Mouse (Mus musculus) lung, postnatal 25 days (tissue): ENCODE data around the gene Abca9.

Experiments
- DNase-seq: peaks from one replicate; pipeline ENCODE4 v3.0.0; 2022; ENCODE audit warnings: low spot score

Gene Abca9

GRCm38 (mm10) chr11:110167459-110168251 is at the start of gene Abca9:
Abca9 (minus strand) TSS chr11:110168196.
- DNase-seq: no peak

- DNase-seq: no peak
Observed at GRCm38 (mm10) chr11:110217118-110217517, 49.1 kb upstream of the Abca9 start.

GRCm38 (mm10) chr11:110203930-110204329 is 35.9 kb upstream of the Abca9 start:
- DNase-seq: no peak

GRCm38 (mm10) chr11:110198882-110199281 is 30.9 kb upstream of the Abca9 start:
- DNase-seq: no peak

- no peak for DNase-seq
Observed at GRCm38 (mm10) chr11:110196561-110197306, 28.7 kb upstream of the Abca9 start.

DNA sequence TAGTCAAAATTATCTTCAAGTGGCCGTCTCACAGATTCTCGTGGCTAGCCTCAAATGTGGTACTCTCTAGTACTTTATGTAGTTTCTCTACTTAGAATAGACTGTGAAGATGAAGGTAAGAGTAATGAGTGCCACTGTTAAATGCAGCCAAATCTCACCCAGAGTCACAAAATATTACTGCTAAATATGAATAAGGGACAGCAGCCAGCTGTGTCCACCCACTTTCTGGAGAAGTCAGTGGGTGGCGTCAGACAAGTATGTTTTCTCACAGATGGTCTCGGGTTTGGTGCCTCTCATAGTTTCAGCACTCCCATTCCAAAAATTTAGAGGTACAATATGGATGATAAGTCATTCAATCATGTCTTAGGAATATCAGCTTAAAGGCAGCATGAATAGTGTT is 27.3 kb upstream of the Abca9 start:
- DNase-seq: no peak

GRCm38 (mm10) chr11:110171212-110171611 is 3.2 kb upstream of the Abca9 start:
- DNase-seq: no peak

DNA sequence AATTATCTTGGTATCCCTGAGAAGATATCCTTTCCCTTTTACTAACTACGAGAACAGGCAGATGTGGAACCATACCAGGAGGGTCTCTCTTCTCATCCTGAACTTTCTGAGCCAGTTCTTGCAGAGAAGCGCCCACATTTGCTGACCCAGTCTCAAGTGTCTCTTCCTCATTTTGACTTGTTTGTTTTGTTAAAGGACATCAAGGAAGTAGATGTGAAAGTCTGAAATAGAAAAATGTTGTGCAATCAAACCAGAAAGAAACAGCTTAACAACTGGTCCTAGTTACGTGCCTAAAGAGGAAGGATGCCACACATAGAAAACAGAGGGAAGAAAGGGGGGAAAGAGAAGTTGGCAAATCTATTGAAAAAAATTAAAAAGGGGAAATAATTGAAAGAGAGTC is 2.2 kb downstream of the Abca9 start:
- DNase-seq: peak; percentile 20

GRCm38 (mm10) chr11:110165409-110165808 is 2.6 kb downstream of the Abca9 start:
- DNase-seq: no peak

DNA sequence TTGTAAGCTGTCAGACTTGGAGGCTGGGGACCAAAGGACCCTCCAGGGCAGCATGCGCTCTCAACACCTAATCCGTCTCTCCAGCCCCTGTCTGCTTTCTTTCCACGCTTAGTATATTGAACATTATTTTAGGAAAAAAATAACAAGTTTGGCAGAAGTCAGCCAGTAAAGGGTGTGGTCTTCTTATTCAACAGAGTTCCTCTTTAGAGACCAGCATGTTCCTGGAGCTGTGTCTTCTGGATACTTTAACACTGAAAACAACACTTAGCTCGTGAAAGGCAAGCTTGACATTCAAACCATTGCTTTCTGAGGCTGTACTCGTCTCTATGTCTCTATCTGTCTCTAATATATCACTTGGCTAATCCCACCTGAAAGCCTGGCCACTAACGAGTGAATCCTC is 10.9 kb downstream of the Abca9 start:
- DNase-seq: no peak

DNA sequence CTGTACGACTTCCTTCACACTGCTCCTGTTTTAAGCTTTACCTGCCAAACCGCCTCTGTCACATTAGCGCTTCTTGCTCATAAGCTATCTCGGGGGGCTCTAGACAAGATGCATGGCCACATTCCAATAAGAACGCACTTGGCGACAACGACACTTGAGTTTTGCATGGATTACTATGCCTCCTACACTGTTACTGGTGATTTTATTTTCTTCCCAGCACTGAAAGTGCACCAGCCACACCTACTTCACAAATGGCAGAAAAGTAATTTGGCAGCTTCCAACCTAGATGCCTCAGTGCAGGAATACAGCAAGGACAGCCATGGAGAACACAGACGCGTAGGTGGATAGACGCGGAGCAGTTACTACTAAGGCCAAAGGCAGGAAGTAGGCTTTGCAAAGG is 12.0 kb downstream of the Abca9 start:
- DNase-seq: no peak

GRCm38 (mm10) chr11:110147640-110148039 is 20.4 kb downstream of the Abca9 start:
- DNase-seq: no peak

DNA sequence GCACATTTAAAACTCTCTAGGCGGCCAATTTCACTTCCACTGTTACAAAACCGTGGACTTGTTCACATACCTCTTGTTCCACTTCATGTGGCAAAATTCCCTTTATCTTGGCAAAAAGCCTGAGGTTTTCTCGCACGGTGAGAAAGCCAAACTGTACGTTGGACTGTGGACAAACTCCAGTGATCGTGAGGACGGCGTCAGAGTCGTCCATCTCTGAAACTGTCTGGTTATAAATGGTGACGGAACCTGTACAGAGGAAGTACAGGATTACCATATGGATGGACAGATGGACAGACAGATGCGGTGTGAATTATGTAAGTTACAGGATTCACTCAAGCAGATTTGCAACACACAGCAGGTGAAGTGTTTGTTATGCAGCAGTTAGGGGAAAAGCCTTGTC is 22.6 kb downstream of the Abca9 start:
- DNase-seq: peak; percentile 14

- DNase-seq: peak; percentile 1
Observed at GRCm38 (mm10) chr11:110130760-110131159, 37.2 kb downstream of the Abca9 start.

GRCm38 (mm10) chr11:110111137-110111536 is 56.9 kb downstream of the Abca9 start:
- no peak for DNase-seq

DNA sequence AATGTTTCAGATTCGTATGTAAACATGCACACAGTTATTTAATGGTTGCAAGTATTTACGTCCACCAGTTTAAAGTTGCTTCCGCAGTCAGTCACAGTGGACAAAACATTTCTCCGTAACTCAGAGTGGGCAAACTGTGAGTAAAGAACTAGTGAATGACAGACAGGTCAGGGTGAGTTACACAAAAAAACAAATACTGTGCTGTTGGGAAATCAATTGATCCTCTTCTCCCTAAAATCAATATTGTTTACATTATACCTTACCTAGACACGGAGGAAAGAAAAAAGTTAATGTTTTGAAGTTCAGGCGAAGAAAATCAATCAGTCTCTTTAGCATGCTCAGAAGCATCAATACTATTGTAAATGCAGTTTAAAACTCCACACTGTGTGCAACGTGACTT is 66.6 kb downstream of the Abca9 start:
- no peak for DNase-seq

DNA sequence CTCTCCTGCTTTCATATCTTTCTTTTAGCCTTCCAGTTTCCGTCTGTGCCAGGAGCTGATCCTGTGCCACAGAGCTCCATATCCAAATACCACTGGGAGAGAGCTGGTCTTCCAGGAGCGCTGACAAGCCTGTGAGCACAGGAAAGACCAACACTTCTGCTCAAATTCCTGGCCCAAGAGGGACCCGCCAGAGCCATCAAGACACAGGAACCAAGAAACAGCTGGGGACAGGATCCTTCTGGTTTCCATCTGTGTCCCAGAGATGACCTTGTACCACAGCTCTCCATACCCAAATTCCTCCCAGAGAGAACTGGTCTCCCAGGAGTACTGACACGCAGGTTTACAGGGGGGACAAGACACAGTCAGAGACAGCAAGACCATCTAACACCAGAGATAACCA is 69.1 kb downstream of the Abca9 start:
- peak; percentile 7 for DNase-seq

DNA sequence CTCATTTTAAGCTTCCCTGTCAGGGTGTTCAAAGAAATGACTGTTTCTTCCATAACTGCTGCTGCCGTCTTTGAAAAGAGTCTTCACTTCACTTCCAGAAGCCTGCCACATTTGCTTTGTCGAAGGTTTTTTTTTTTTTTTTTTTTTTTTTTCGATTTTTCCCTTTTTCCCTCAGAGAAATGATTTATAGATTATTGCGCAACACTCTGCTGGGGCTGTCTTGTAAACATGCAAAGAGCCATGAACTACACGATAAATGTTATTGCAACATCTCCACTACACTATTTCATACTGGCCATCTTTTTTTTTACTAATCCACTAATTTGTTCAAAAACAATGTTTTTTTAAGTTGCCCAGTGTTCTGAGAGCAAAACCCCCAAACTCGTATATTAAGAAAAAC is 70.5 kb downstream of the Abca9 start:
- no peak for DNase-seq

DNA sequence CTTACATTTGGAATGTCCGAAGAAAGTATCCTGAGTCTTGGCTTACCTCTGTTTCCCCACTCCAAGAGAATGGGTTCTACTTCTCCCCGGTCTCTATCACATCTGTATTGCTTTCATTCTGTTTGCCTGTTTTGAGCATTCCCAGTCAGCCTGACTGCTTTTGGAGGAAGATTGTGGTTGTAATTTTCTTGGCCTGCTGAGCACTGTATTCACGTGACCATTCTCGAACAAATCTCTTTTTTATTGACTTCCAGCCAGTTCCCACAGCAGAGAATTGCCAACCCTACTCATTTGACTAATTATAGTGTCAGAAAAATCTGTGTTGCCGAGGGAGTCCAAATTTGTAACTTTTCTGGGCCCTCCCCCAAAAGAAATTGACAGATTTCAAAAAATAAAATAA is 72.1 kb downstream of the Abca9 start, which contains the start of gene Abca8a:
Gene Abca8a (minus strand): TSS at position 121 of the 400 bp plus-strand sequence.
- DNase-seq: peak; percentile 16

DNA sequence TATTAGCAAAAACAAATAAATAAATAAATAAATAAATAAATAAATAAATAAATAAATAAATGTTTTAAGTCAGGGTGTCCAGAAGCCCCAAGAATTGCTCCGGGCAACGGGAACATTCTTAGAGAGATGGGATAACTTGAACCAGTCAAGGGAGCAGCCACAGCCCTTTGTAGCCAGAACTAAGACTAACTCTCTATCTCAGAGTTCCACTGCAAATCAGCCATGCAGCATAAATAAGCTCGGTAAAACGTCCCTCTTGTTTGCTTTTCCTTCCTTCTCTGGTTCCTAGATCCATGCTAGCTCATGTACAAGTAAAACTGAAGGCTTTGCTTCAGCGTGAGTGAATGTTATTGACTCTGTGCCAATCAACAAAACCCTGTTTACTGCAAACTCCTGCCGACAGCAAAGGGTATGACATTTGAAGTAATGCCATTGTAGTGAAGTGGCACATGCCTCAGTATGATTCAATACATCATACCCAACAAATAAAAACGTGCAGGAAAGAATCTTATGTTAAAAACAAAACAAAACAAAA is 73.1 kb downstream of the Abca9 start:
- no peak for DNase-seq

DNA sequence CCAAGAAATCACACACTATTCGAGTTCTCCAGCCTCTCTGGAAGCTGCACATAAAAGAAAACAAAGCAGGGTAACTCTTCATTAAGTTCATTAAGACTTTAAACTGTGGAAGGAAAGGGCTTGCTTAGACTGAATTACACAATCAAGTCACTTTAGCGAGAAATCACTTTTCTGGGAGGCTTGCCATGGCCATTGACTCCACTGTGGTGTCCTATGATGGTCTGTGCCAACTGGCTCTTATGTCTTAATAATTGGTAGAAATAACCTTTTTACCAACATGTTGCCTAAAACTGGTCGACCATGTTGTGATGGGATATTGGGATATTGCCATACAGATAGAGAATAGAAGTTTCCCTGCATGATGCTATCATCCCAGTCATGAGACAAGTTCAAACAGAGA is 73.8 kb downstream of the Abca9 start:
- peak; percentile 20 for DNase-seq

- DNase-seq: no peak
Observed at GRCm38 (mm10) chr11:110091328-110091727, 76.7 kb downstream of the Abca9 start.

DNA sequence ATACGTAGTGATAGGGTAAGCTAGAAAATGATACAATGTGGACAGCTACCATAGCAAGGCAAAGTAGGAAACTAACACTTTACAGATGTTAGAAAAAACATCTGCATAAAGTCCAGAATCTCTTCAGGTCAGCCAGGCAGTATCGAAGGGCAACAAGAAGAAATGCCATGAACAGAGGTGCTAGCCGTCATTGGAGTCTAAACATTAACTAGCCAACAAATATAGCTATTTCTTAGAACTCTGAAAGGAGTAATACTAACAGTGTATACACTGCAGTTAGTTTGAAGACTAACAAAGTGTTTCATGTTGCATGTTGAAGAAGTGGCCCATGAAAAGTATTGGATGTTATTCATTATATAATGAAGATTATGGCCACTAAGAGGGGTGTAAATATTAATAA is 95.8 kb downstream of the Abca9 start:
- DNase-seq: no peak
